Mouse (Mus musculus) hindbrain, embryonic 15.5 days (tissue): ENCODE data around the gene Gsx2. TPM values are rescaled to one million over a fixed set of nuclear protein-coding genes. Genes with fewer than 3 reads are reported as not detected.
A peak's percentile ranks its signal among the peaks of the same experiment; 100 is the strongest.

Experiments
- ATAC-seq: fragments of 200-750 bp; cut with Nextera tagmentation; 2 replicates; pipeline ENCODE4 v1.8.0; 2017; ENCODE audit warnings: low read depth, moderate number of reproducible peaks, moderate TSS enrichment; ENCODE audit not compliant: low FRiP score
- H3K27ac ChIP-seq: fragments of 300-500 bp; sonication (generic); replicated peaks from 2 replicates; pipeline ENCODE4 v1.5.1; 2015; ENCODE audit warnings: mild to moderate bottlenecking, inconsistent platforms
- H3K27me3 ChIP-seq: fragments of 300-500 bp; sonication (generic); 2 replicates; pipeline ENCODE4 v1.6.1; 2015; ENCODE audit warnings: control low read depth, inconsistent platforms
- H3K36me3 ChIP-seq: fragments of 300-500 bp; sonication (generic); 2 replicates; pipeline ENCODE4 v1.6.1; 2015; ENCODE audit warnings: control low read depth, inconsistent platforms
- H3K4me1 ChIP-seq: fragments of 300-500 bp; sonication (generic); replicated peaks from 2 replicates; pipeline ENCODE4 v1.6.1; 2015; ENCODE audit warnings: control low read depth, inconsistent platforms
- H3K4me2 ChIP-seq: fragments of 300-500 bp; sonication (generic); 2 replicates; pipeline ENCODE4 v1.6.1; 2015; ENCODE audit warnings: moderate library complexity, mild to moderate bottlenecking, inconsistent platforms
- H3K4me3 ChIP-seq: fragments of 300-500 bp; sonication (generic); 2 replicates; pipeline ENCODE4 v1.5.1; 2015; ENCODE audit warnings: mild to moderate bottlenecking, inconsistent platforms
- H3K9ac ChIP-seq: fragments of 300-500 bp; sonication (generic); 2 replicates; pipeline ENCODE4 v1.6.1; 2015; ENCODE audit warnings: inconsistent platforms
- H3K9me3 ChIP-seq: fragments of 300-500 bp; sonication (generic); 2 replicates; pipeline ENCODE4 v1.6.1; 2016; ENCODE audit warnings: control low read depth, inconsistent platforms
- WGBS: fragments of 180-500 bp; shearing (Covaris S2); methylation state at CpG from one replicate; pipeline ENCODE4 v1.1.7; 2015; 5-methylcytosine and 5-hydroxymethylcytosine counted together
- polyA plus RNA-seq: library from polyadenylated mRNA; unstranded; fragments of >200 nt; fragmentation: Nextera tagmentation; extraction: Ambion mirVana; gene quantifications from 2 replicates; pipeline ENCODE4 v1.2.1, GENCODE M21; 2015

Gsx2 gene
- polyA plus RNA-seq, 1 experiment from 2014 or later, result 0.47 TPM

- no peak for ATAC-seq
- Histone ChIP-seq H3K27ac (no peak overlapping the region), H3K9ac (no peak overlapping the region), H3K27me3 (peaks cover 94% of the 10 kb centered on the region), H3K4me1 (peaks cover 20% of the 10 kb centered on the region), H3K36me3 (no peaks in the 10 kb centered on the region), H3K9me3 (no peaks in the 10 kb centered on the region), H3K4me2 (no peak overlapping the region), H3K4me3 (no peak overlapping the region)
- WGBS, result 5% methylated on average over 7 of the region's 7 CpGs
Measured at GRCm38 (mm10) chr5:75079564-75079963, 4.2 kb downstream of the Gsx2 start.

DNA sequence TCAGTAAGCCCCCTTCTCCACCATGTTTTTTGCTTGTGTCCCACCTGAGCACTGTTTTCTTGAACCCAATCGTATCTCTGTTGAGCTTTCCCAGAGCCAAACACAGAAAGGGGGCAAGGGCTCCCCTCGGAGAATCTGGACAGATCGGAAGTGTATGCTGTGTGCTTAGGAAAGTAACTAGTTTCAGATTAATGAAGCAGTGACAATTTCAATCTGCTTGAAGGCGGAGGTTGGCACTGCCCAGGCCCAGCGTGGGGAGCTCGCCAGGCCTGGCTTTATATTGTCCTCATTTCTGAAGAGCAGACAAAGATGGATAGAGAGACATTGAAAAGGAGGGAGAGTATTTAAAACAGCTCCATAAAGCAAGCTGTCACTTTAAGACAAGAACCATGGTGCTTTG, 7.0 kb downstream of the Gsx2 start:
- 3% methylated on average over 6 of the region's 6 CpGs for WGBS
- Histone ChIP-seq H3K9me3 (no peaks in the 10 kb centered on the region), H3K4me2 (no peak overlapping the region), H3K4me1 (peaks cover 14% of the 10 kb centered on the region), H3K27me3 (peaks cover 92% of the 10 kb centered on the region), H3K36me3 (no peaks in the 10 kb centered on the region), H3K27ac (no peak overlapping the region), H3K9ac (no peak overlapping the region), H3K4me3 (no peak overlapping the region)
- peak; percentile 54; the same call in 1 of the 2 replicates for ATAC-seq

- H3K9ac ChIP-seq, result no peak overlapping the region
- H3K36me3 ChIP-seq, result no peaks in the 10 kb centered on the region
- H3K4me2 ChIP-seq, result peak overlapping the region; percentile 7; the same call in 1 of the 2 replicates
- WGBS, result 2% methylated on average over 13 of the region's 14 CpGs
- no peaks in the 10 kb centered on the region for H3K9me3 ChIP-seq
- no peak overlapping the region for H3K27ac ChIP-seq
- peaks cover 94% of the 10 kb centered on the region for H3K27me3 ChIP-seq
- H3K4me3 ChIP-seq, result no peak overlapping the region
- peaks cover 14% of the 10 kb centered on the region for H3K4me1 ChIP-seq
- no peak for ATAC-seq
Measured at GRCm38 (mm10) chr5:75083061-75083460, 7.7 kb downstream of the Gsx2 start.

DNA sequence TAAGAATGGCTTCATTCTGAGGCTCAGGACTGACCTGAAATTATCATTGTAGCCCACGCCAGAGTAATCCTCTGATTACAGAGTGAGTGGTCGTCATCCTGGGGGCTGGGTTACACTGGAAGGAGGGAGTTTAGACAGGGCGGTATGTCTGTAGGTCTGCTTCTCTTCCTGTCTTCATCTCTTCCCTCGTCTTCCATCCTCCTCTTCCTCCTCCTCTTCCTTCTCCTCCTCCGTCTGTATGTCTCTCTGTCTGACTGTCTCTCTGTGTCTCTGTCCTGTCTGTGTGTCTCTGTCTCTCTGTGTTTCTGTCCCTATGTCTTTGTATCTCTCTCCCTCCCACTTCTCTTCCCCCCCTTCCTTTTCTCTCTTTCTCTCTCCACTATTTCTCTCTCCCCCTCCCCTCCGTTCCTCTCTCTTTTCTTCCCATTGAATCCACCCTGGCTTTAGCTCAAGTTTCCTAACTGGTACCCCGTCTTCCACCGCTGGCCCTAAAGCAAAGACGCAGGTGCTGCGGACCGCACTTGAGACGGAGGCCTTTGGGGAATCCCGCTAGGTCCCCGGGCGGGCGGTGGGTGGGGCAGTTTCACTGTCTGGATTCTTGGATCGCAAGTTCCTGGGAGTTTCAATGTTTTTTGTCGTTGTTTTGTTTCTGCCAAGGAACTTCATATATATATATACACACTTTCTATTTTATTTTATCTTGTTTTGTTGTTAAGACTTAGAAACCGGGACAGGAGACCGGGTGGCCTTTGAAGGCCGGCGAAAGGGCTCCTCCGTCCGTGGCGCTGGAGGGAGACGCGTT, 8.4 kb downstream of the Gsx2 start:
- Histone ChIP-seq H3K9ac (no peak overlapping the region), H3K36me3 (no peaks in the 10 kb centered on the region), H3K4me3 (no peak overlapping the region), H3K27me3 (peaks cover 91% of the 10 kb centered on the region), H3K4me2 (peak overlapping the region; percentile 7; the same call in 1 of the 2 replicates), H3K9me3 (no peaks in the 10 kb centered on the region), H3K4me1 (peaks cover 14% of the 10 kb centered on the region), H3K27ac (no peak overlapping the region)
- ATAC-seq, result no peak
- WGBS, result under 1% methylated on average over 27 of the region's 27 CpGs

GRCm38 (mm10) chr5:75084393-75084870, 9.0 kb downstream of the Gsx2 start:
- Histone ChIP-seq H3K4me3 (no peak overlapping the region; the same call in 1 of the 2 replicates), H3K27me3 (peaks cover 85% of the 10 kb centered on the region)
- whole genome bisulfite sequencing, result 1% methylated on average over 8 of the region's 8 CpGs

GRCm38 (mm10) chr5:75084871-75085520, 9.6 kb downstream of the Gsx2 start:
- Histone ChIP-seq H3K27ac (no peak overlapping the region), H3K27me3 (peaks cover 79% of the 10 kb centered on the region), H3K4me1 (peaks cover 14% of the 10 kb centered on the region), H3K4me3 (peak overlapping the region; percentile 15; the same call in 1 of the 2 replicates), H3K36me3 (no peaks in the 10 kb centered on the region), H3K9me3 (no peaks in the 10 kb centered on the region), H3K4me2 (peak overlapping the region; percentile 5; the same call in 1 of the 2 replicates), H3K9ac (no peak overlapping the region)
- under 1% methylated on average over 25 of the region's 25 CpGs for WGBS
- ATAC-seq, result no peak

More at GRCm38 (mm10) chr5:75084393-75084870, 9.0 kb downstream of the Gsx2 start:
- H3K9ac ChIP-seq, result no peak overlapping the region
- ATAC-seq, result no peak
- H3K9me3 ChIP-seq, result no peaks in the 10 kb centered on the region
- H3K27ac ChIP-seq, result no peak overlapping the region
- no peaks in the 10 kb centered on the region for H3K36me3 ChIP-seq
- H3K4me1 ChIP-seq, result peaks cover 14% of the 10 kb centered on the region
- H3K4me2 ChIP-seq, result no peak overlapping the region

DNA sequence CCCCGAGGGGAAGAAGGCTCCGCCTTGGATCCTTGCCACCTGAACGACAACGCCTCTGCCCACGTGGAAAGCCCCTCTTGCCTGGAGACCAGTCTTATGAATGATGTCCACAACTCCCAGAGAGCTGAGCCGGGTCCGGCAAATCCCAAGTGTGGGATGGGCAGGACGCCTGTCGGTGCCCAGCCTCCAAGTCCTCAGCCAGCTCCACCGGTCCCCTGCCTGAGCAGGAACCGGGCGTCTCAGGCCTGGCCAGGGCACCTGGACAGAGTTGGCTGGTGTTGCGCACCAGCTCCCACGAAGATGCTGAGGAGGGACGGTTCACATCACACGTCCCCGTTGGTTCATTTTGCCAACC, 10.1 kb downstream of the Gsx2 start:
- whole genome bisulfite sequencing, result 3% methylated on average over 17 of the region's 17 CpGs
- H3K27me3 ChIP-seq, result peaks cover 74% of the 10 kb centered on the region
- no peaks in the 10 kb centered on the region for H3K9me3 ChIP-seq
- H3K27ac ChIP-seq, result no peak overlapping the region
- H3K4me2 ChIP-seq, result no peak overlapping the region
- H3K4me3 ChIP-seq, result no peak overlapping the region
- H3K9ac ChIP-seq, result no peak overlapping the region
- H3K4me1 ChIP-seq, result peaks cover 14% of the 10 kb centered on the region
- H3K36me3 ChIP-seq, result no peaks in the 10 kb centered on the region
- no peak for ATAC-seq

GRCm38 (mm10) chr5:75085906-75086305, 10.5 kb downstream of the Gsx2 start:
- Histone ChIP-seq H3K36me3 (no peaks in the 10 kb centered on the region), H3K9ac (no peak overlapping the region), H3K4me1 (peaks cover 14% of the 10 kb centered on the region), H3K27me3 (peaks cover 72% of the 10 kb centered on the region), H3K9me3 (no peaks in the 10 kb centered on the region), H3K4me2 (no peak overlapping the region), H3K4me3 (no peak overlapping the region), H3K27ac (no peak overlapping the region)
- WGBS, result 29% methylated on average over 4 of the region's 4 CpGs
- no peak for ATAC-seq

- no peak overlapping the region for H3K27ac ChIP-seq
- 57% methylated on average over 3 of the region's 3 CpGs for WGBS
- H3K4me2 ChIP-seq, result no peak overlapping the region
- no peak overlapping the region for H3K9ac ChIP-seq
- ATAC-seq, result no peak
- no peak overlapping the region for H3K4me3 ChIP-seq
- no peaks in the 10 kb centered on the region for H3K4me1 ChIP-seq
- no peaks in the 10 kb centered on the region for H3K36me3 ChIP-seq
- no peaks in the 10 kb centered on the region for H3K27me3 ChIP-seq
- no peaks in the 10 kb centered on the region for H3K9me3 ChIP-seq
Measured at GRCm38 (mm10) chr5:75106511-75106910, 31.1 kb downstream of the Gsx2 start.

GRCm38 (mm10) chr5:75109368-75109767, 34.0 kb downstream of the Gsx2 start:
- no peak overlapping the region for H3K9ac ChIP-seq
- H3K4me1 ChIP-seq, result no peaks in the 10 kb centered on the region
- H3K36me3 ChIP-seq, result no peaks in the 10 kb centered on the region
- no peak overlapping the region for H3K4me3 ChIP-seq
- no peak overlapping the region for H3K4me2 ChIP-seq
- ATAC-seq, result no peak
- no peaks in the 10 kb centered on the region for H3K27me3 ChIP-seq
- 81% methylated on average over 5 of the region's 5 CpGs for WGBS
- H3K27ac ChIP-seq, result no peak overlapping the region
- H3K9me3 ChIP-seq, result no peaks in the 10 kb centered on the region

GRCm38 (mm10) chr5:75111781-75112180, 36.4 kb downstream of the Gsx2 start:
- Histone ChIP-seq H3K4me1 (no peaks in the 10 kb centered on the region), H3K9me3 (no peaks in the 10 kb centered on the region), H3K27ac (no peak overlapping the region), H3K4me3 (no peak overlapping the region), H3K4me2 (no peak overlapping the region), H3K36me3 (no peaks in the 10 kb centered on the region), H3K9ac (no peak overlapping the region), H3K27me3 (no peaks in the 10 kb centered on the region)
- WGBS, result 59% methylated on average over 5 of the region's 5 CpGs
- ATAC-seq, result no peak

DNA sequence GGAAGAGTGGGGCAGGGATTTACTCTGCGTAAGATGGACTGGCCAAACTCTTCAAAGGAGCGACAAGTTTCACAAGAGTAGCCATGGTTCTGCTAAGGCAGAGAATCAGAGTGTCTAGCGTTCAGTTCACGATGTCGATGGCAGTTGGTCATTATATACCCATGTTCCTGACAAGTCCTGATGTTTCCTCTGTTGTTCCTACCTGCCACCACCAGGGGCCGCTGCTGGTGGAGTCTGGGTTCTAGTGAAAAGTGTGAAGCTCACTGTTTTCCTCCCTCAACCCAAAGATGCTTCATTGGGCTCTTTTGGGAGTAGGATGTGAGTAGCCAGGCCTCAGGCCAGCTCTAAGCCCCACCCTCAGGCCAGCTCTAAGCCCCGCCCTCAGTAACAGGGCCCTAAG, 43.4 kb downstream of the Gsx2 start:
- Histone ChIP-seq H3K36me3 (no peaks in the 10 kb centered on the region), H3K9ac (no peak overlapping the region), H3K4me1 (no peaks in the 10 kb centered on the region), H3K4me2 (no peak overlapping the region), H3K4me3 (no peak overlapping the region), H3K27ac (no peak overlapping the region), H3K9me3 (no peaks in the 10 kb centered on the region), H3K27me3 (no peaks in the 10 kb centered on the region)
- 61% methylated on average over 7 of the region's 7 CpGs for WGBS
- ATAC-seq, result no peak
